Mouse (Mus musculus) megakaryocyte progenitor cell, adult 5-6 weeks (primary cell): ENCODE results near the gene Hnrnpul1. TPM values are rescaled to one million over a fixed set of nuclear protein-coding genes. Genes with fewer than 3 reads are reported as not detected.

Experiments
- ATAC-seq: replicated peaks from 2 replicates; pipeline ENCODE4 v1.8.0; 2016; ENCODE audit warnings: mild to moderate bottlenecking, moderate TSS enrichment, inconsistent platforms; ENCODE audit not compliant: poor library complexity
- total RNA-seq, 2 experiments: library from RNA; stranded (forward) in 1 of 2; stranded (reverse) in 1 of 2; fragments of 157-497, 149-512 nt in 1 of 2; fragments of 200-1000 nt in 1 of 2; gene quantifications; 2 replicates each; pipeline versions ENCODE4 v1.2.3 to v1.2.4; 2015 to 2017

The Hnrnpul1 gene
- total RNA-seq, 2 experiments from 2014 or later: 126 to 132 TPM

- 0 out of 2 replicates have a peak, but pooled peaks have one; percentile 10 for ATAC-seq
Measured at GRCm38 (mm10) chr7:25781321-25781936, 26.9 kb upstream of the Hnrnpul1 start.

GRCm38 (mm10) chr7:25780753-25781152 is 26.2 kb upstream of the Hnrnpul1 start:
- ATAC-seq: no peak

- ATAC-seq: no peak
Measured at GRCm38 (mm10) chr7:25780021-25780420, 25.5 kb upstream of the Hnrnpul1 start.

GRCm38 (mm10) chr7:25768229-25768628 is 13.7 kb upstream of the Hnrnpul1 start:
- ATAC-seq: no peak

- ATAC-seq: no peak
Measured at GRCm38 (mm10) chr7:25766108-25766507, 11.6 kb upstream of the Hnrnpul1 start.

- ATAC-seq: no peak
Measured at GRCm38 (mm10) chr7:25764221-25764620, 9.7 kb upstream of the Hnrnpul1 start.

- ATAC-seq: no peak
Measured at GRCm38 (mm10) chr7:25763678-25764077, 9.1 kb upstream of the Hnrnpul1 start.

- no peak for ATAC-seq
Measured at GRCm38 (mm10) chr7:25761354-25761753, 6.8 kb upstream of the Hnrnpul1 start.

- peak; percentile 66 for ATAC-seq
Measured at GRCm38 (mm10) chr7:25756011-25756410, 1.5 kb upstream of the Hnrnpul1 start.

- ATAC-seq: peak; percentile 34
Measured at GRCm38 (mm10) chr7:25755468-25755833, 894 bp upstream of the Hnrnpul1 start.

GRCm38 (mm10) chr7:25754439-25754737 is 169 bp downstream of the Hnrnpul1 start:
- ATAC-seq: no peak

GRCm38 (mm10) chr7:25753643-25754438 is 716 bp downstream of the Hnrnpul1 start:
- ATAC-seq: no peak

- ATAC-seq: no peak
Measured at GRCm38 (mm10) chr7:25753076-25753475, 1.5 kb downstream of the Hnrnpul1 start.

GRCm38 (mm10) chr7:25746844-25747243 is 7.7 kb downstream of the Hnrnpul1 start:
- no peak for ATAC-seq

GRCm38 (mm10) chr7:25738277-25738676 is 16.3 kb downstream of the Hnrnpul1 start:
- ATAC-seq: peak; percentile 70

GRCm38 (mm10) chr7:25736920-25737319 is 17.6 kb downstream of the Hnrnpul1 start:
- ATAC-seq: peak; percentile 59

- ATAC-seq: peak; percentile 46
Measured at GRCm38 (mm10) chr7:25734991-25735390, 19.6 kb downstream of the Hnrnpul1 start.

- peak; percentile 53 for ATAC-seq
Measured at GRCm38 (mm10) chr7:25731294-25732055, 23.1 kb downstream of the Hnrnpul1 start.

- ATAC-seq: no peak
Measured at GRCm38 (mm10) chr7:25729862-25730261, 24.7 kb downstream of the Hnrnpul1 start.

GRCm38 (mm10) chr7:25729396-25729795 is 25.2 kb downstream of the Hnrnpul1 start:
- ATAC-seq: peak; percentile 14; the same call in 1 of the 2 replicates

GRCm38 (mm10) chr7:25727800-25728199 is 26.8 kb downstream of the Hnrnpul1 start:
- no peak for ATAC-seq

- ATAC-seq: no peak
Measured at GRCm38 (mm10) chr7:25725886-25726285, 28.7 kb downstream of the Hnrnpul1 start.
